Mouse (Mus musculus): Measurements from ENCODE around the gene Ntm. TPM values are rescaled to one million over a fixed set of nuclear protein-coding genes. Genes with fewer than 3 reads are reported as not detected.

Ntm gene
- total RNA-seq, 2 experiments from 2014 or later: 0.33 to 0.95 TPM

DNA sequence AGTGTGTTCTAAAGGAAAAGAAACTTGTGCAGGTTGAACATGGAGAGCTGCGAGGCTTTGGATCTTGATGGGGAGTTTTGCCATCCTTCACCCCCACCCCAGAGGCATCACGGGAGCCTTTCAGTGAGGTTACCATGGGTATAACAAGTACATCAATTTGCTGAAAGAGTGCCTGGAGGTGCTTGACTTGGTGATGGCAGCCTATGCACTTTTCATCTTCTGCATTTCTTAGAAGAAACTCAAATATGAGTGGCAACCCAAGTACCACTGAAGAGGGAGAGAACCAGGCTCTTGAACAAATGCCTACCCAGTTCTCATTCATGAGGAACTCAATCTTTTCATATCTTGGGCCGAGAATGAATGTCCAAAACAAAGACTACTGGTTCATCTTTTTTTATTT, 186.0 kb downstream of the Ntm start:
- intact Hi-C loops (cut with DNase I): no loop called here
- no peak overlapping the region for H3K4me3 ChIP-seq
- no peak for DNase-seq
- no peak overlapping the region for H3K27ac ChIP-seq
- no peak for TF ChIP-seq CTCF (IDR thresholded peaks at IDR 0.05)

DNA sequence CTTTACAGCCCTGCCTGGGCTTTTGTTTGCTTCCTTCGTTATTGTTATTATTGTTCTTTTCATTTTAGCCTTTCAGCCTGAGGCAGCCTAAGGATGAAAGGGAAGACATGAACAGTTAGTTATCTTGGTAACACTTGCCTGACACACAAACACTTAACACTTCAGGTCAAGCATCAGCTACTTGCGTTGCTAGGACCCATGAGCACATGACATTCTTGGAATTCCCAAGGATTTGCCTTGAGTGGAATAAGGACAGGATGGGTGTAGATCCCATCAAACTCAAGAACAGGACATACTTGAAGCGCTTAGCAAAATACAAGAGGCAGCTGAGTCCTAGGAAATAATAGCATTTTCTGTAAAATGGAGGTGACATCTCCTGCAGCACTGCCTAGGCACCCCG, 186.4 kb downstream of the Ntm start:
- no peak for TF ChIP-seq CTCF (IDR thresholded peaks at IDR 0.05)
- intact Hi-C loops (cut with DNase I): no loop called here
- no peak overlapping the region for H3K4me3 ChIP-seq

DNA sequence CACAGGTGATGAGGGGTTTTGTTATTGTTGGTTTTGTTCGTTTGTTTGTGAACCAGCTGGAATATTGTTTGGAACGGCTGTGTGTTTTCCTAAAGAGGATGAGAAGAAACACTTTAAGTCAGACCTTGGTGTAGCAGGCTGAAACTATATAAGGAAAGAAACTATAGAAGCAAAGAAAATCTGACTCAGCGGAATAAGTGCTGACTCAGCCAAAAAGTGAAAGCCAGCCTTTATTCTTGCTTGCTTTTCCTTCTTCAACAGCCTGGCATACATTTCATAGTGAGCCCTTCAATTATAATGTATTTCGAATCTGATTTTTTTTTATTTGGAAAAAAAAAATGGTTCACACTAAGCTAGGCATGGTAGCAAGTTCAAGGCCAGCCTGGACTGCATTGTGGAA, 186.9 kb downstream of the Ntm start:
- no peak for DNase-seq
- intact Hi-C loops (cut with DNase I): no loop called here

More for the DNA sequence above, 186.4 kb downstream of the Ntm start:
- no peak for DNase-seq
- no peak overlapping the region for H3K27ac ChIP-seq

DNA sequence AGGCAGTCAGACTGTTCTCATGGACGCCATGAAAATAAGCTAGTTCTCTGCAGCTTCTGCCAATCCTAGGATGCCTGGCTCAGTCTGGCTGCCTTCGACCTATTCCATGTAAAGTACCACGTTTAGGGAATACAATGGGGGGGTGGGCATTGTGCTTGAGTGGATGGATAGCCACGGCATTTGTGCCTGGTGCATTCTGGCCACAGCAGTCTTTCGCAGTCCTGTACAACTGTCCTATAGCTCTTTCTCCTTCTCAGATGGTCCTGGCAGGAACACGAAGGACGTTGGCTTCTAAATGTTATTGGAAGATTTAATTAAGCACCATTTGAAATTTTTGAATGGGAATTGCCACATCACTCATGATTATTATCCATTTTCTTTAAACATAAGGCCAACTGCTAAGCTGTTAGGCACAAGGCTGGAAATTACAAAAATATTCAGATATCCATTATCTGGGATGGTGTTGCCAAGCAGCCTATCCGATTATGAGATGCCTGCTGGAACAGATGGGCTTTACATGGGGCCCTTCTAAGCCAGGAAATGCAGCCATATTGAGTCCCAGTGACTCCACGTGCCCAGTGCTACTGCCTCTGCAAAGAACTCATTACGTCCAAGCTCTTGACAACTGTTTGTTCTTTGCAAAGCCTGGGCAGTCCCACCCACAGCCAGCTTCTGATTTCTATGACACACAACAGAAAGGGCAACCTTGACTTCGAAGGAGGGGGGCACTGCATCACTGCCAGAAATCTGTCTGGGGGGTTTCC, 190.1 kb downstream of the Ntm start:
- DNase-seq: no peak
- Histone ChIP-seq H3K27ac (no peak overlapping the region), H3K4me3 (no peak overlapping the region)
- TF ChIP-seq CTCF (IDR thresholded peaks at IDR 0.05): no peak
- intact Hi-C loops (cut with DNase I): no loop called here

More for the DNA sequence above, 186.9 kb downstream of the Ntm start:
- no peak for TF ChIP-seq CTCF (IDR thresholded peaks at IDR 0.05)
- Histone ChIP-seq H3K27ac (no peak overlapping the region), H3K4me3 (no peak overlapping the region)

DNA sequence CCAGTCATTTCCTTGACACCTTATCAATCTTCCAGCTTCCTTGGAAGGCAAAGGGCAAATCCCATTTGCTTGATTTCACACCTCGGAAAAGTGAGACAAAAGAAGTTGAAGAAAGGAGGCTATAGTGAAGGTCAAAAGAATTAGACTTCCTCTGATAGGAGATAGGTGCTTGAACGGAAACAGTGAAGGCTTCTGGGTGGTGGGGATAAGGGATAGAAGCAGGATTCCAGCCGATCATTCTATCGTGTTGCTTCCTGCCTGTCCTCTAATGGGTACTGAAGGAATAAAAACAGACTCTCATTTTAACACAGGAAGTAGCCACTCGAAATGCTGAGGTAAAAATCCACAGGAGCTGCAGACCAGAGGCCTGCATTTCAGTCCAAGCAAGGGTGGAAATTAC, 191.1 kb downstream of the Ntm start:
- intact Hi-C loops (cut with DNase I): no loop called here

DNA sequence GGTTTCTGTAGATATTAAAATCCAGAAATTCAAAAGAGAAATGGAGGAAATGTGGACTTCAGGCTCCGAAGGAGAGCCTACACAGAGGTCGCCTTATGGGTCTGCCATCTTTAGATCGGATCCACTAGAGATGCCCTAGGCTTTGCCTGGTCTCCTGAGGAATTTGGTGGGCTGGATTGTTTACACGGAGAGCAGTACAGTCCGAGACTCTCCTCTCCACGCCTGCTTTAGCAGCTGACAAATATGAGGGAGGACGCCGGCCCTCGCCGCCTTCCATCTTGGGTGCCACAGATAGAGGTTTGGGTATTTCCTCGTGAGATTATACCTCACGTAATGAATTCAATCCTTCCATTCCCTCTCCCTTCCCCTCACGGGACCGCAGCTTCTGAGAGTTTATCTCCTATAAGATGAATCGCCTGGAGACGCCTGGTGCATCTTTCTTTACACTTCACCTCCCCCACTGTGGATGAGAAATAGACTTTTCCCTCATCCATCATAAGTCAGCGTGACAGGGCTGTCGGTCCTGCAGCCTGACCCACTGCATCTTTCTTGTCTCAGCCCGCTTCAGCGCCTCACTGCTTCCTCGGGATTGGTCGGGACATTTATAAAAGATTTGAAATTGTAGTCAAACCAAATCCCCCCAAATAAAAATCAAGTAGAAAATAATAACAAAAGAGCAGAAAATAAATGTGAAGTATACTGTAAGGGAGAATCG, 191.7 kb downstream of the Ntm start:
- H3K4me3 ChIP-seq: no peak overlapping the region
- intact Hi-C loops (cut with DNase I): no loop called here
- TF ChIP-seq CTCF (IDR thresholded peaks at IDR 0.05): no peak
- no peak overlapping the region for H3K27ac ChIP-seq
- DNase-seq: no peak

More for the DNA sequence above, 191.1 kb downstream of the Ntm start:
- no peak for DNase-seq
- H3K4me3 ChIP-seq: no peak overlapping the region
- H3K27ac ChIP-seq: no peak overlapping the region
- TF ChIP-seq CTCF (IDR thresholded peaks at IDR 0.05): no peak

DNA sequence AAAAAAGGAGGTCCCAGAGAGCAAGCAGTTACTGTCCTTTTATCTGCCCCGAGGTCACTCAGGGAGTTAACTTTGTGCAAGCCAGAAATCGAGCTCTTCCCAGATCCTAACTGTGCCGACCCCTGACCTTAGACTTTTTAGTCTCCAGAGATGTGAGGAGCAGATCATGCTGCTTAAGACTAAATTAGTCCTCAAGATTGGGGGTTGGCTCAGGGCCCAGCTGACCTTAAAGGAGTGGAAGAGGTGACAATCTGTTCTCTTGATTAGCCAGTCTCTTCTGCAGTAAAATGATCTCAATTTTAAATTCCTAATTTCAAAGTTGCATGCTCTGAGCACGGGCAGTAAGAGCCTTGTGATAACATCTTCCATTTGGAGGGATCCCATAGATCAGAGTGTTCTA, 193.6 kb downstream of the Ntm start:
- peak; percentile 39 for DNase-seq
- TF ChIP-seq CTCF (IDR thresholded peaks at IDR 0.05): no peak
- no peak overlapping the region for H3K4me3 ChIP-seq
- intact Hi-C loops (cut with DNase I): no loop called here
- no peak overlapping the region for H3K27ac ChIP-seq

DNA sequence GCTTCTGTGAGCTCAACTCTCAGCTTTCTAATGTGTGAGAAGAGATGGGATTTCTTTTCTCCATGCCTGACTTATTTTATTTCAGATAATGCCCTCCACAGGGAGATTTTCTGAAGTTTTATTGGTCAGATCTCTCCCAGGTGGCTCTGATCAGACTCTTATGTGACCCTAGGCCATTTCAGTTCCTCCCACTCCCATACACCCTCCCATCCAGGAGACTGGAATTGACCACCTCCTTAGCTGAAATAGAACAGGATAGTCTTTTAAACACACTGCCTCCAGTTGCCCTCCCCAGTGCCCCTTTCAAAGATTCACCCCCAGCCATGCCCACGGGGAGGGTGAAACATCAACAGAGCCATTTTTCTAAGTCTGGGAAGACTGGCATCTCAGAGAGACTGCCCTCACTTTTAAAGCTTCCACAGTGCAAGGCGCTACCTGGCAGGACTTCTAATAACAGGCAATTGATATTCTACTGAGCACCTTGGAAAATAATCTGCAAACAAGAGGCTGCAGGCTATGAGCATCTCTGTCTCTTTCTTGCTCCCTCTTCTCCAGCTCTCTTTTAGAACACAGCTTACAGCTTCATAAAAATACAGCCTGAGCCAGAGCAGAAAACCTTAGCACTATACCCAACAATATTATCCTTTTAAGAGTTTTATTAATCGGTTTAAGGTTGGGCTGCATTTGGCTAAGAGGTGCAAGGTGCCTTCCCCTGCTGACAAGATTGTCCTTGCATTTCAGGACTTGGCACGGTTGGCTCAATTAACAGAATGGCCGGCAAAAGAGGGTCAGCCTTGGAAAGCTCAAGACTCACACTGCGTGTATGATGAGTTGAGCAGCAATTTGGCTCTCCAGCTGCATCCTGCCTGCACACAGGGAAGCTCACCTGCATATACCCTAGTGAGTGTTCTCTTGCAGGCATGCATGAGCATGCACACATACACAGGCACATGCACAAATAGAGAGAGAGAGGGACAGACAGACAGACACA, 196.7 kb downstream of the Ntm start:
- no peak overlapping the region for H3K4me3 ChIP-seq
- intact Hi-C loops (cut with DNase I): no loop called here
- DNase-seq: no peak
- H3K27ac ChIP-seq: no peak overlapping the region
- TF ChIP-seq CTCF (IDR thresholded peaks at IDR 0.05): no peak

DNA sequence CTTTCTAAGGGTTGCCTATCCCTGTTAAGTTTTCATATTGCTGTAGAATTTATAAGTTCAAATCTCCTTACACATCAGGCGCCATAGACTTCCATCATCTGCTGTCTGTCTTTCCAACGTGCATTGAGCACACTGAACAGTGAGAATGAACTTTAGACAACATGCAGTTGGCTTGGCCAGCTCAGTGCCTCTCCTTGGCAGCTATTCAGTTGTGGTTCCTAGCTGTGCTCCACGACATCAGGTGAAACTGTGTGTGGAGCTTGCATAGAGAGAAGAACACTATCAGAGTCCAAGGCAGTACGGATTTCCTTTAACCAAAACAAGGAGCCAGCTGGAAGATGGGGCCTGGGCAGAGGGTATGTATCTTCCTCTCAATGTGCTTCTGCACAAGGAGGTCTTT, 199.6 kb downstream of the Ntm start:
- no peak for TF ChIP-seq CTCF (IDR thresholded peaks at IDR 0.05)
- Histone ChIP-seq H3K27ac (no peak overlapping the region), H3K4me3 (no peak overlapping the region)
- intact Hi-C loops (cut with DNase I): no loop called here
- no peak for DNase-seq

DNA sequence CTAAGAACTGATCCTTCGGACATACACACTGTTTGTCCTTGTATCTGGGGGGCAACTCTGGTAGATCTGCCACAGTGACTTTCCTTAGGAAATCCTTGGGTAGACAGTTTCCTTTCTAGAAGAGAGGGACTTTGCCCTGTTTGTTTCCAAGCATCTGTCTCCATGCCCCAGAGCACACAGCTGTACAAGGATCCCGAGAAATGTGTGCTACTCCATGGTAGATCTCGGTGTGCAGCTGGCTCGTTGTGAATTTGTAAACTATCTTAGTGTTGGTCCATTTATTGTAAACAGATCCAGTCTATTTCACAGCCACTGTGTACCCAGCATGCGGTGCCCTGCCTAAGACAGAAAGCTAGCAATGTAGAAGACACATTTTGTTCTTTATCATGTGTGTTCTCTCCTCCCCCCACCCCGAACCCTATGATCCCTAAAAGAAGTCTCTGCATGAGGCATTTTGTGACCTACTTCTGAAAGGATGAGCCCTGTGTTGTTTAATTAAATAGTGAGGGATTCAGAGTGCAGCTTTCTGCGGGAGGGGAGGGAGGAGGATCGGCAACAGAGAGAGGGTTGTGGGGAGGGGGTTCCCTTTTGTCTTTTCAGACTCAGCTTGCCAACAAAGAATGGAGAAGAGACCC, 200.9 kb downstream of the Ntm start:
- intact Hi-C loops (cut with DNase I): no loop called here
- Histone ChIP-seq H3K4me3 (no peak overlapping the region), H3K27ac (no peak overlapping the region)
- DNase-seq: no peak
- TF ChIP-seq CTCF (IDR thresholded peaks at IDR 0.05): no peak

DNA sequence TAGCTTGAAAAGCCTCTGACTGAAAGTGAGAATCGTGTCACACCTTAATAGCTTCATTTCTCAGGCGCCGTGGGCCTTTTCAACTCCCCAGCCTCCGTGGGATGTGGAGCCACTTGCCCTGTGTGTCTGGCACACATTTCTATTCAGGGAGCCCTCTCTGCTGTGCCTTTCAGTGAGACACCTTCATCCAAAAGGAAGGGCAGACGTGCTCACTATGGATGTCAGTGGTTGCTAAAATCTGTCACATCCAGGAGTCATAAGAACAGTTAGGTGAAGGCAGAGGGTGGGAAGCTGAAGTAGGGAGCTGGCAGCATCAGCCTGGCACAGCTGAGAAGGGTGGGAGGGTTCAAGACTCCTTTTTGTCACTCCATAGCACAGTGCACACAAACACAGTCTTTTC, 201.4 kb downstream of the Ntm start:
- Histone ChIP-seq H3K27ac (no peak overlapping the region), H3K4me3 (no peak overlapping the region)
- DNase-seq: no peak
- TF ChIP-seq CTCF (IDR thresholded peaks at IDR 0.05): no peak
- intact Hi-C loops (cut with DNase I): no loop called here

DNA sequence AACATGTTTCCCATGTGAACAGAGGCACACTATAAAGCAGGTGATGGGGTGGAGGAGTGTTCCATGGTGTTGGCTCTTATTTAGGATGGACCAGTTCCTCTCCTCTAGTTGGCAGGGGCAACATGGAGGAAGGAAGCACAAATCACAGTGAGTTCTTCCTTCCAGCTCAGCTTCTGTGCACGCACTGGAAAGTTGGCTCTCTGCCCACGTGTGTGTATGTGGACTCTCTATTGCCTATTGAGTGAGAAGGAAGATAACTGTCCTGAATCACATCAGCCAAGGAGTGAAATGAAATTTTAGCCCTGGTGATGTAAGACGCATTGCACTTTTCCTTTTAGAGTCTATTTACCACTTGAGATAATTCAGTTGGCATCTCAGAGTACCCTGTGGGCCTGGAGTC, 203.0 kb downstream of the Ntm start:
- H3K4me3 ChIP-seq: no peak overlapping the region
- no peak for TF ChIP-seq CTCF (IDR thresholded peaks at IDR 0.05)
- DNase-seq: no peak
- intact Hi-C loops (cut with DNase I): no loop called here
- no peak overlapping the region for H3K27ac ChIP-seq
